Mouse (Mus musculus): ENCODE data around the gene 1110002E22Rik.

DNA sequence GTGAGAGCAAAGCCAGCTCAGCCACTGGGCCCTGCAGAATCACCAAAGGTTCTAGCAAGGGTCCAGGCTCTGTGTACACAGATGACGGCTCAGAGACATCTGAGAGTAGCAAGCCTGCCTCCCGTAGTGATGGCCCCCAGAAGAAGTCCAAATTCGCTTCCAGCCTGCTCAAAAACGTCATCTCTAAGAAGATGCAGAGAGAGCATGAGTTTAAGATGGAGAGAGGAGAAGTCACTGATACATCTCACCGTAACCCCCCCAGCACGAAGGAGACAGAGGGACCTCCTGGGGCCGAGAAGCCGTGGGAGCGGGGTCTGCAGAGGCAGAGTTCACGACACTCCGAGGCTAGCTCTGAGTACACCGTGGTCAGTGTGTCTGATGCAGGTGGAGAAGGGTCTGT lies 2.4 kb downstream of the 1110002E22Rik start, which contains the start of gene Gm5105:
- TF ChIP-seq CTCF (IDR thresholded peaks at IDR 0.05; ENCODE audit: extremely low read depth, insufficient read depth, insufficient read length, insufficient replicate concordance) (no peak), POLR2A (IDR thresholded peaks at IDR 0.05; ENCODE audit: low read depth, low read length) (no peak)
